Mouse (Mus musculus): ENCODE data around the gene Scrn3. TPM values are rescaled to one million over a fixed set of nuclear protein-coding genes. Genes with fewer than 3 reads are reported as not detected.

The Scrn3 gene
- polyA plus RNA-seq, 1 experiment from 2014 or later, result 13.4 TPM

Other genes with a start within 250 kb of the Scrn3 start
- gene Ola1, start 93.7 kb upstream of the Scrn3 start, polyA plus RNA-seq (2015; fragmentation: Nextera tagmentation; extraction: Ambion mirVana), result 57.7 and 59.2 TPM in 2 replicates
- not detected in 2 replicates for gene Sp9, start 40.7 kb upstream of the Scrn3 start, polyA plus RNA-seq (2015; fragmentation: Nextera tagmentation; extraction: Ambion mirVana)
- 15.0 and 16.7 TPM in 2 replicates for gene Cir1, start 100 bp downstream of the Scrn3 start, polyA plus RNA-seq (2015; fragmentation: Nextera tagmentation; extraction: Ambion mirVana)
- 4.7 and 6.2 TPM in 2 replicates for gene Gpr155, start 74.0 kb downstream of the Scrn3 start, polyA plus RNA-seq (2015; fragmentation: Nextera tagmentation; extraction: Ambion mirVana)
- 5.1 and 7.6 TPM in 2 replicates for gene Wipf1, start 217.1 kb downstream of the Scrn3 start, polyA plus RNA-seq (2015; fragmentation: Nextera tagmentation; extraction: Ambion mirVana)